Mouse (Mus musculus): ENCODE measurements around the gene Pklr. TPM values are rescaled to one million over a fixed set of nuclear protein-coding genes. Genes with fewer than 3 reads are reported as not detected.

Pklr gene
- polyA plus RNA-seq, 1 experiment from 2014 or later: not detected

GRCm38 (mm10) chr3:89092509-89093090, 43.3 kb upstream of the Pklr start:
- Histone ChIP-seq H3K36me3 (ENCODE audit: control insufficient read depth, insufficient read depth, low read length) (peaks cover 32% of the 10 kb centered on the region), H3K27ac (replicated peaks in 1 of 2; ENCODE audit: control insufficient read depth in 1 of 2, insufficient read depth in 1 of 2, low read depth in 2 of 2, low read length in 2 of 2) (no peak overlapping the region), H3K9ac (ENCODE audit: low read length) (peak overlapping the region; percentile 41; the same call in 1 of the 2 replicates), H3K4me3 (ENCODE audit: control insufficient read depth in 1 of 2, insufficient read depth in 1 of 2, low read depth in 1 of 2, low read length in 2 of 2) (peak overlapping the region; percentile 20 to 35; a peak in 3 of 4 replicates), H3K27me3 (ENCODE audit: control insufficient read depth, insufficient read depth, low read length) (peaks cover 26% of the 10 kb centered on the region), H3K4me1 (ENCODE audit: control insufficient read depth in 2 of 2, insufficient read depth in 2 of 2, low read length in 2 of 2) (peaks cover 8 to 9% of the 10 kb centered on the region in 2 experiments; a peak in 3 of 4 replicates), H3K9me3 (ENCODE audit: control insufficient read depth, low read length) (no peaks in the 10 kb centered on the region), H3K4me2 (ENCODE audit: low read length) (peak overlapping the region; percentile 52)
- ATAC-seq (ENCODE audit: insufficient number of reproducible peaks, insufficient read depth, low FRiP score, low read depth): no peak
- WGBS: 31% methylated on average over 11 of the region's 11 CpGs

DNA sequence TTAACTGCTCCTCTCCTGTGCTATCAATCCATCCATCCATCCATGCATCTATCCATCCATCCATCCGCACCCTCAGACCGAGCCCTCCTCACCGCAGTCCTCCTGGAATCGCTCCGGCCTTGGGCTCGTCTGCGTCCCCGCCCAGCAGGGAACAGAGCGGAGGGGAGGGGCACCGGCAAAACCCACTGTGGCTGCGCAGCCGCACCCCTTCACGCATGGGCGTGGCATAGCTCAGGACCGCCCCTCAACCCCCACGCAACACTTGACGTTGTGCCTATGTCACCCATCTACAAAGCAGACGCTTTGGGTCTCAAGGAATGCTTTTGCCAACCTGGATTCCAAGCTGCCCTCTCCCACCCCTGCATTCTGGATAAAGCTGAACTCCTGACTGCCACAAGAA, 42.8 kb upstream of the Pklr start, which contains the start of gene Rusc1:
TSS of gene Rusc1 (minus strand) at position 137 of the 400 bp plus-strand sequence.
- Histone ChIP-seq H3K27me3 (ENCODE audit: control insufficient read depth, insufficient read depth, low read length) (peaks cover 25% of the 10 kb centered on the region), H3K9me3 (ENCODE audit: control insufficient read depth, low read length) (no peaks in the 10 kb centered on the region), H3K36me3 (ENCODE audit: control insufficient read depth, insufficient read depth, low read length) (peaks cover 37% of the 10 kb centered on the region), H3K4me2 (ENCODE audit: low read length) (peak within 1 kb of the TSS; percentile 52), H3K27ac (replicated peaks in 1 of 2; ENCODE audit: control insufficient read depth in 1 of 2, insufficient read depth in 1 of 2, low read depth in 2 of 2, low read length in 2 of 2) (no peak within 1 kb of the TSS), H3K4me1 (ENCODE audit: control insufficient read depth in 2 of 2, insufficient read depth in 2 of 2, low read length in 2 of 2) (peaks cover 6% of the 10 kb centered on the region in 2 experiments; a peak in 2 of 4 replicates), H3K4me3 (ENCODE audit: control insufficient read depth in 1 of 2, insufficient read depth in 1 of 2, low read depth in 1 of 2, low read length in 2 of 2) (peak within 1 kb of the TSS; percentile 20 to 35; a peak in 3 of 4 replicates), H3K9ac (ENCODE audit: low read length) (peak within 1 kb of the TSS; percentile 41; the same call in 1 of the 2 replicates)
- 0 out of 2 replicates have a peak, but pooled peaks have one; percentile 24 for ATAC-seq (ENCODE audit: insufficient number of reproducible peaks, insufficient read depth, low FRiP score, low read depth)
- WGBS: 2% methylated on average over 18 of the region's 18 CpGs

- no peak overlapping the region for H3K27ac ChIP-seq (replicated peaks in 1 of 2; ENCODE audit: control insufficient read depth in 1 of 2, insufficient read depth in 1 of 2, low read depth in 2 of 2, low read length in 2 of 2)
- no peak overlapping the region for H3K9ac ChIP-seq (ENCODE audit: low read length)
- no peak overlapping the region for H3K4me3 ChIP-seq (ENCODE audit: control insufficient read depth in 1 of 2, insufficient read depth in 1 of 2, low read depth in 1 of 2, low read length in 2 of 2)
- H3K36me3 ChIP-seq (ENCODE audit: control insufficient read depth, insufficient read depth, low read length): peaks cover 44% of the 10 kb centered on the region
- H3K4me1 ChIP-seq (ENCODE audit: control insufficient read depth in 2 of 2, insufficient read depth in 2 of 2, low read length in 2 of 2): peaks cover 2 to 6% of the 10 kb centered on the region in 2 experiments; a peak in 2 of 4 replicates
- H3K27me3 ChIP-seq (ENCODE audit: control insufficient read depth, insufficient read depth, low read length): peaks cover 17% of the 10 kb centered on the region
- ATAC-seq (ENCODE audit: insufficient number of reproducible peaks, insufficient read depth, low FRiP score, low read depth): no peak
- H3K4me2 ChIP-seq (ENCODE audit: low read length): no peak overlapping the region
- WGBS: 84% methylated on average over 10 of the region's 10 CpGs
- no peaks in the 10 kb centered on the region for H3K9me3 ChIP-seq (ENCODE audit: control insufficient read depth, low read length)
Observed at GRCm38 (mm10) chr3:89094021-89094420, 41.9 kb upstream of the Pklr start.

GRCm38 (mm10) chr3:89100811-89101210, 35.1 kb upstream of the Pklr start, which contains the start of gene Gm43738:
Gene Gm43738 (minus strand): TSS chr3:89101099.
- WGBS: 44% methylated on average over 7 of the region's 7 CpGs
- no peak for ATAC-seq (ENCODE audit: insufficient number of reproducible peaks, insufficient read depth, low FRiP score, low read depth)
- H3K27ac ChIP-seq (replicated peaks in 1 of 2; ENCODE audit: control insufficient read depth in 1 of 2, insufficient read depth in 1 of 2, low read depth in 2 of 2, low read length in 2 of 2): 0 out of 4 replicates have a peak within 1 kb of the TSS, but pooled peaks of 1 of the 2 experiments have one; percentile 43
- peaks cover 5 to 7% of the 10 kb centered on the region in 2 experiments for H3K4me1 ChIP-seq (ENCODE audit: control insufficient read depth in 2 of 2, insufficient read depth in 2 of 2, low read length in 2 of 2)
- no peaks in the 10 kb centered on the region for H3K9me3 ChIP-seq (ENCODE audit: control insufficient read depth, low read length)
- no peaks in the 10 kb centered on the region for H3K27me3 ChIP-seq (ENCODE audit: control insufficient read depth, insufficient read depth, low read length)
- H3K4me3 ChIP-seq (ENCODE audit: control insufficient read depth in 1 of 2, insufficient read depth in 1 of 2, low read depth in 1 of 2, low read length in 2 of 2): peak within 1 kb of the TSS; percentile 75 to 98
- peak within 1 kb of the TSS; percentile 87 for H3K4me2 ChIP-seq (ENCODE audit: low read length)
- H3K36me3 ChIP-seq (ENCODE audit: control insufficient read depth, insufficient read depth, low read length): peaks cover 40% of the 10 kb centered on the region
- H3K9ac ChIP-seq (ENCODE audit: low read length): peak within 1 kb of the TSS; percentile 77

DNA sequence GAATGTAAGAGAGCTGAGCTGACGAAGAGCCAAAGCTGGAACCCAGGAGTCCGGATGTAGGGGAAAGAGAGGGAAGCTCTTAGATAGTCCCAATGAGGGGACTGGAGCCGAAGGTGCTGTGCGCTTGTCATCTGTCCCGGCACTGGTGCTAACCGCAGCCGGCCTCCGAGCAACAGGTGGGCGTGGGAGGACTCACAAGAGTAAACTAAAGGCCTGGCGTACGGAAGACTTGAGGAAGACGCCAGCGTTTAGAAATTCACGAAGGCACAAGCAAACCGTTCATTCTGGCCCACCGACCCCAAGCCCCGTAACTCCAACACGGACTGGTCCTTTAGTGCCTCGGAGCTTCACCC, 34.5 kb upstream of the Pklr start:
- Histone ChIP-seq H3K9me3 (ENCODE audit: control insufficient read depth, low read length) (no peaks in the 10 kb centered on the region), H3K27me3 (ENCODE audit: control insufficient read depth, insufficient read depth, low read length) (no peaks in the 10 kb centered on the region), H3K27ac (replicated peaks in 1 of 2; ENCODE audit: control insufficient read depth in 1 of 2, insufficient read depth in 1 of 2, low read depth in 2 of 2, low read length in 2 of 2) (0 out of 4 replicates have a peak overlapping the region, but pooled peaks of 1 of the 2 experiments have one; percentile 43), H3K9ac (ENCODE audit: low read length) (peak overlapping the region; percentile 77), H3K4me2 (ENCODE audit: low read length) (peak overlapping the region; percentile 87), H3K36me3 (ENCODE audit: control insufficient read depth, insufficient read depth, low read length) (peaks cover 35% of the 10 kb centered on the region), H3K4me1 (ENCODE audit: control insufficient read depth in 2 of 2, insufficient read depth in 2 of 2, low read length in 2 of 2) (peaks cover 5 to 7% of the 10 kb centered on the region in 2 experiments), H3K4me3 (ENCODE audit: control insufficient read depth in 1 of 2, insufficient read depth in 1 of 2, low read depth in 1 of 2, low read length in 2 of 2) (peak overlapping the region; percentile 75 to 98)
- WGBS: under 1% methylated on average over 19 of the region's 19 CpGs
- ATAC-seq (ENCODE audit: insufficient number of reproducible peaks, insufficient read depth, low FRiP score, low read depth): no peak

DNA sequence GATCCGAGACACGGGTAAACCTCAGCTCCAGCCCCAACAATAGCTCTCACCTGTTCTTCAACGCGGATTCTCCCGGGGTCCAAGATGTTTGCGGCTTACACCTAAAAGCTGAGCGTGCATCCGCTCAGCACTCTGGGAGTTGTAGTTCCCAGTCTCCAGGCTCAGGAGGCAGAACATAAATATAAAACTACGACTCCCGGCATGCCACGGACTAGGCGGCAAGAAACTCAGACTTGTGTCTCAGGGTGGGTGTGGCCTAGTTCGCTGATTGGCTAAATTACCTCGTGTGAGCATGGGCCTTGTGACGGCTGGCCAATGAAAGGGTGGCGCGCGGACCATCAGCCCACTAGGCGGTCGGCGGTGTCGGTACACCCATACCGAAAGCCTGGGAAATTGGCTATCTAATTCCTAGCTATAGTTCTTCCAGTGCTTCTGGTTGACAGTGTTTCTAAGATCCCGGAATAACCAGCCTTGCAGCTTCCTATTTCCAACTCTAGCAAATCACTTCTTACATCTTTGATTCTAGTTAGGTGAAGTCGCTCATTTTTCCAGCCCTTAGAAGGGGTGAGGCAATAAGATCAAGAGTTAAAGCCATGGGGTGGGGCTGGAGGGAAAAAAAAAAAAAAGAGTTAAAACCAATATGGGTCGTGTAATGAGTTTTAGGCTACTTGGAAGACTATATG, 34.0 kb upstream of the Pklr start, which contains the start of gene Fdps:
TSS of gene Fdps (minus strand) at position 148 of the 683 bp plus-strand sequence.
- Histone ChIP-seq H3K27ac (replicated peaks in 1 of 2; ENCODE audit: control insufficient read depth in 1 of 2, insufficient read depth in 1 of 2, low read depth in 2 of 2, low read length in 2 of 2) (0 out of 4 replicates have a peak within 1 kb of the TSS, but pooled peaks of 1 of the 2 experiments have one; percentile 43), H3K36me3 (ENCODE audit: control insufficient read depth, insufficient read depth, low read length) (peaks cover 29% of the 10 kb centered on the region), H3K4me3 (ENCODE audit: control insufficient read depth in 1 of 2, insufficient read depth in 1 of 2, low read depth in 1 of 2, low read length in 2 of 2) (peak within 1 kb of the TSS; percentile 75 to 98), H3K4me1 (ENCODE audit: control insufficient read depth in 2 of 2, insufficient read depth in 2 of 2, low read length in 2 of 2) (peaks cover 5 to 7% of the 10 kb centered on the region in 2 experiments), H3K9me3 (ENCODE audit: control insufficient read depth, low read length) (no peaks in the 10 kb centered on the region), H3K4me2 (ENCODE audit: low read length) (peak within 1 kb of the TSS; percentile 87), H3K27me3 (ENCODE audit: control insufficient read depth, insufficient read depth, low read length) (no peaks in the 10 kb centered on the region), H3K9ac (ENCODE audit: low read length) (peak within 1 kb of the TSS; percentile 77)
- peak; percentile 98 for ATAC-seq (ENCODE audit: insufficient number of reproducible peaks, insufficient read depth, low FRiP score, low read depth)
- WGBS: under 1% methylated on average over 26 of the region's 26 CpGs

GRCm38 (mm10) chr3:89102495-89103290, 33.2 kb upstream of the Pklr start:
- H3K4me1 ChIP-seq (ENCODE audit: control insufficient read depth in 2 of 2, insufficient read depth in 2 of 2, low read length in 2 of 2): peaks cover 5 to 7% of the 10 kb centered on the region in 2 experiments
- peaks cover 22% of the 10 kb centered on the region for H3K36me3 ChIP-seq (ENCODE audit: control insufficient read depth, insufficient read depth, low read length)
- no peak overlapping the region for H3K27ac ChIP-seq (replicated peaks in 1 of 2; ENCODE audit: control insufficient read depth in 1 of 2, insufficient read depth in 1 of 2, low read depth in 2 of 2, low read length in 2 of 2)
- WGBS: 59% methylated on average over 12 of the region's 12 CpGs
- H3K9me3 ChIP-seq (ENCODE audit: control insufficient read depth, low read length): no peaks in the 10 kb centered on the region
- no peak for ATAC-seq (ENCODE audit: insufficient number of reproducible peaks, insufficient read depth, low FRiP score, low read depth)
- peak overlapping the region; percentile 62 for H3K4me2 ChIP-seq (ENCODE audit: low read length)
- 0 out of 2 replicates have a peak overlapping the region, but pooled peaks have one; percentile 4 for H3K9ac ChIP-seq (ENCODE audit: low read length)
- peak overlapping the region in 1 of 2 experiments; percentile 75; a peak in 1 of 4 replicates for H3K4me3 ChIP-seq (ENCODE audit: control insufficient read depth in 1 of 2, insufficient read depth in 1 of 2, low read depth in 1 of 2, low read length in 2 of 2)
- no peaks in the 10 kb centered on the region for H3K27me3 ChIP-seq (ENCODE audit: control insufficient read depth, insufficient read depth, low read length)

All from heart, embryonic 14.5 days (tissue).